ENCODE assay signal across 8 mouse cellular contexts in genomic region chr6:18513611-18514473, GRCm38 (mm10). TPM values are rescaled to one million over a fixed set of nuclear protein-coding genes. Genes with fewer than 3 reads are reported as not detected.
A peak's percentile ranks its signal among the peaks of the same experiment; 100 is the strongest.
DNase-seq lines count a peak whose midpoint lies in the region; ATAC-seq and TF ChIP-seq lines count a peak whose summit lies in the region.

No protein-coding gene starts in this region.

- no peaks in the 10 kb centered on the region for H3K36me3 ChIP-seq in ES-E14 (ENCODE audit: control insufficient read depth, insufficient read depth, low read length, poor library complexity, severe bottlenecking)
- H3K36me3 ChIP-seq in heart, embryonic 13.5 days: no peaks in the 10 kb centered on the region
- no peaks in the 10 kb centered on the region for H3K36me3 ChIP-seq in midbrain, embryonic 10.5 days
- H3K36me3 ChIP-seq in stomach, embryonic 16.5 days (ENCODE audit: control insufficient read depth, insufficient read depth, low read length): no peaks in the 10 kb centered on the region

- H3K27ac ChIP-seq in ES-E14 (ENCODE audit: insufficient read depth, low read depth, low read length, poor library complexity, severe bottlenecking): no peak overlapping the region
- H3K27ac ChIP-seq in heart, embryonic 13.5 days (replicated peaks): peak overlapping the region; percentile 24; the same call in 1 of the 2 replicates
- H3K27ac ChIP-seq in midbrain, embryonic 10.5 days (replicated peaks): peak overlapping the region; percentile 88
- H3K27ac ChIP-seq in stomach, embryonic 16.5 days (ENCODE audit: low read length): peak overlapping the region; percentile 14; the same call in 1 of the 2 replicates

- no peaks in the 10 kb centered on the region for H3K4me1 ChIP-seq in ES-E14 (ENCODE audit: control insufficient read depth in 2 of 2, insufficient read depth in 2 of 2, low read length in 2 of 2, poor library complexity in 1 of 2)
- H3K4me1 ChIP-seq in heart, embryonic 13.5 days: peaks cover 15% of the 10 kb centered on the region
- peaks cover 13% of the 10 kb centered on the region for H3K4me1 ChIP-seq in midbrain, embryonic 10.5 days
- peaks cover 17% of the 10 kb centered on the region for H3K4me1 ChIP-seq in stomach, embryonic 16.5 days (ENCODE audit: control insufficient read depth, insufficient read depth, low read length)

- ATAC-seq in cerebellum, adult (ENCODE audit: insufficient number of reproducible peaks, low FRiP score, low TSS enrichment): peak; percentile 53
- ATAC-seq in heart, embryonic 13.5 days (ENCODE audit: extremely low read depth, insufficient number of reproducible peaks, low FRiP score, low TSS enrichment): 0 out of 2 replicates have a peak, but pooled peaks have one; percentile 9
- no peak for ATAC-seq in stomach, embryonic 16.5 days (ENCODE audit: insufficient read depth, low FRiP score)

- H3K9ac ChIP-seq in ES-E14 (ENCODE audit: insufficient read depth, low read depth, low read length, poor library complexity, severe bottlenecking): peak overlapping the region; percentile 72
- H3K9ac ChIP-seq in heart, embryonic 13.5 days: peak overlapping the region; percentile 88
- peak overlapping the region; percentile 84 for H3K9ac ChIP-seq in stomach, embryonic 16.5 days (ENCODE audit: low read length)

- peak overlapping the region; percentile 86 for H3K4me2 ChIP-seq in heart, embryonic 13.5 days
- H3K4me2 ChIP-seq in stomach, embryonic 16.5 days (ENCODE audit: low read depth, low read length): peak overlapping the region; percentile 95

- no peaks in the 10 kb centered on the region for H3K9me3 ChIP-seq in ES-E14 (ENCODE audit: control insufficient read depth, insufficient read depth, low read depth, low read length)
- H3K9me3 ChIP-seq in heart, embryonic 13.5 days: no peaks in the 10 kb centered on the region
- no peaks in the 10 kb centered on the region for H3K9me3 ChIP-seq in midbrain, embryonic 10.5 days (replicated peaks)
- no peaks in the 10 kb centered on the region for H3K9me3 ChIP-seq in stomach, embryonic 16.5 days (replicated peaks; ENCODE audit: control insufficient read depth, low read length)

- in situ Hi-C loops in ES-E14 (cut with MboI; ENCODE audit: low sequenced_read_pairs in 2 of 2, unreplicated experiment in 2 of 2): no loop called here

- no peak for DNase-seq in cerebellum, adult 11 months
- DNase-seq in ES-E14 (ENCODE audit: low read depth, low spot score): no peak
- peak; percentile 37 for DNase-seq in embryo, embryonic 11 days
- DNase-seq in kidney, postnatal 14 days: peak; percentile 15
- DNase-seq in midbrain, embryonic 10.5 days (ENCODE audit: low spot score): peak; percentile 33

- peak overlapping the region; percentile 78 to 80 for H3K4me3 ChIP-seq in ES-E14 (ENCODE audit: insufficient read depth in 1 of 2, low read depth in 1 of 2, low read length in 2 of 2, poor library complexity in 1 of 2, severe bottlenecking in 1 of 2)
- H3K4me3 ChIP-seq in heart, embryonic 13.5 days: peak overlapping the region; percentile 72
- peak overlapping the region; percentile 64 for H3K4me3 ChIP-seq in midbrain, embryonic 10.5 days
- H3K4me3 ChIP-seq in stomach, embryonic 16.5 days (replicated peaks; ENCODE audit: low read length): peak overlapping the region; percentile 81

- peaks cover 6% of the 10 kb centered on the region; the same call in 1 of the 2 replicates for H3K27me3 ChIP-seq in heart, embryonic 13.5 days (replicated peaks)
- H3K27me3 ChIP-seq in midbrain, embryonic 10.5 days (ENCODE audit: low read depth, poor library complexity, severe bottlenecking): peaks cover 30% of the 10 kb centered on the region
- H3K27me3 ChIP-seq in stomach, embryonic 16.5 days (ENCODE audit: control insufficient read depth, insufficient read depth, low read length): no peaks in the 10 kb centered on the region

- WGBS in heart, embryonic 13.5 days: 1% methylated on average over 28 of the region's 28 CpGs
- under 1% methylated on average over 28 of the region's 28 CpGs for WGBS in midbrain, embryonic 10.5 days
- 1% methylated on average over 28 of the region's 28 CpGs for WGBS in stomach, embryonic 16.5 days

TF ChIP-seq in ES-E14, 5 proteins besides CTCF, POLR2A, EP300 and RAD21:
- TF ChIP-seq ZC3H11A (IDR thresholded peaks at IDR 0.05; ENCODE audit: borderline replicate concordance, low read depth, low read length) (no peak), HCFC1 (IDR thresholded peaks at IDR 0.05; ENCODE audit: borderline replicate concordance, insufficient read depth, low read length) (no peak), ZNF384 (IDR thresholded peaks at IDR 0.05; ENCODE audit: low read depth, low read length) (no peak)

RNA-seq across cellular contexts. Expression of gene Cttnbp2, which starts 0.8 kb away (rescaled TPM):
- total RNA-seq in ES-E14 (2012; rRNA removed): 0.26 and 0.36 TPM in 2 replicates
- 8.2 and 8.6 TPM in 2 replicates for polyA plus RNA-seq in heart, embryonic 13.5 days (2015; fragmentation: Nextera tagmentation; extraction: Ambion mirVana)
- polyA plus RNA-seq in midbrain, embryonic 10.5 days (2016; fragmentation: Nextera tagmentation; extraction: Ambion mirVana): 8.1 and 11.6 TPM in 2 replicates
- polyA plus RNA-seq in stomach, embryonic 16.5 days (2015; fragmentation: Nextera tagmentation; extraction: Ambion mirVana): 14.5 and 15.0 TPM in 2 replicates

Comparison
In these comparisons a context has a peak if more than half of its experiments do, and no peak if none do; other contexts are left out.
1. DNase-seq: peak in embryo, embryonic 11 days (single experiment), kidney, postnatal 14 days (single experiment) and midbrain, embryonic 10.5 days (single experiment); none in cerebellum, adult 11 months (single experiment) and ES-E14 (single experiment).
2. Peak in every context shown above with its lines, with median percentiles within 50 percentile points of each other: H3K4me3 ChIP-seq and H3K9ac ChIP-seq.